Mouse (Mus musculus): ENCODE data around the gene Sppl2c. TPM values are rescaled to one million over a fixed set of nuclear protein-coding genes. Genes with fewer than 3 reads are reported as not detected.

Gene Sppl2c
- not detected for polyA plus RNA-seq (2014; fragmentation: Illumina TruSeq; extraction: RNeasy Lipid Tissue Mini Kit (QIAGEN cat#74804); ENCODE audit: insufficient read depth, low read depth, low replicate concordance)

DNA sequence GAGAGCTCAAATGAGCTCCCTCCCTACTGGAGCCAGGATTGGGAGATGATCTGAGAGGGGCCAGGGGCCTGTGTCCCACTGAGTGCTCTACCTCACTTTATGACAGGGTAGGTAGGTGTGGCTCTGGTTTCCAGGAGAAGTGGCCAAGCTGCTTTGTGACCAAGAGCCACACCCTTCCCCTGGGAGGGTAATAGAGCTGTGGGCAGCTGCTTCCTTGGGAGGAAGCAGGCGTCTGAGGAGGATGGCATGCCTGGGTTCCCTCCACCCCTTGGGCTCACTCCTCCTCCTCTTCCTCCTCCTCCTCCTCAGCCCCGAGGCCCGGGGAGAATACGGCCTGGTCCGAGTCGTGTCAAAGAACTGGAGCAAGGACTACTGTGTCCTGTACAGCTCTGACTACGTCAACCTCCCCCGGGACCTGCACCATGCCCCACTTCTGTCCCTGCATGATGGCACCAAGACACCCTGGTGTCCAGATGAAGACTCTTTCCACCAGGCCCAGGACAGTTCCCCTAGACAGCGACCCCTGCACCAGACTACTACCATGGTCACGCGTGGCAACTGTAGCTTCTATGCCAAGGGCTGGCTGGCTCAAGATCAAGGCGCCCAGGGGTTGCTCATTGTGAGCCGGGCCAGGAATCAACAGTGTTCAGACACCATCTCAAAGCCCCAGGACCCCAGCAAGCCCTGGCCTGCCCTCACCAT is at the start of gene Sppl2c:
TSS of gene Sppl2c (plus strand) at position 193 of the 702 bp plus-strand sequence.

DNA sequence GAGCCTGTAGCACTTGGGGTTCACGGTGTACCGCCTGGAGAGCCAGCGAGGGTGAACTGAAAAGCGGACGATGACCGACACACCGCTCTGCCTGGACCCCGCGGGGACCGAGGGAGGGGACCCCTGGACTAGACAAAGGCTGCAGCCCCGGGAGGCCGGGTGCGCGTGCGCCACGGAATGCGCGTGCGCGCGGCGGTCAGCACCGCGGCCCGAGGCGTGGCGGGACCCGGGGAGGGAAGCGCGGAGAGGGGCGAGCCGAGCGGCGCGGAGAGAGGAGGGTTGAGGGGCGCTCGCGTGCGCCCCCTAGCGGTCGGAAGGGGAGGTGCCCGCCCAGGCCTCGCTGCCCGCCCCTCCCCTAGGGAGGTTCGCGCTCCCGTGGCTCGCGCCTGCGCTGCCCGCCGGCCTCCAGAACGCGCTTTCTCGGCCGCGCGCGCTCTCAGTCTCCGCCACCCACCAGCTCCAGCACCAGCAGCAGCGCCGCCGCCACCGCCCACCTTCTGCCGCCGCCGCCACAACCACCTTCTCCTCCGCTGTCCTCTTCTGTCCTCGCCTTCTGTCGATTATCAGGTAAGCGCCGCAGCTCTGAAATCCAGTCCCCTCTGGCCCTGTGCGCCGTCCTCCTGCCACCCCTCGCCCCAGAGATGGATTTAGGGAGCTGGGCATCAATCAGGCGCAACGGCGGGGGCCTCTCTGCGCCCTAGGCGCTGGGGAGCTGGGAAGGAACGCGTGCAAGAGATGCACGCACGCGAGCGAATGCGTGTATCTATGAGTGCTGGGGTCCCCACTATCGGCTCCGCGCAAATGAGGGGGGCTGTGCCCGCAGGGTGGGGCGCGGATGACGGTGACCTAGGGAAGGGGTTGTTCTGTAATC is 45.1 kb downstream of the Sppl2c start, which contains the start of gene Mapt:
TSS of gene Mapt (plus strand) at position 350 of the 871 bp plus-strand sequence.

Other genes with a start within 250 kb of the Sppl2c start
- gene Nsf, start 232.3 kb upstream of the Sppl2c start, polyA plus RNA-seq (2014; fragmentation: Illumina TruSeq; extraction: RNeasy Lipid Tissue Mini Kit (QIAGEN cat#74804); ENCODE audit: insufficient read depth, low read depth, low replicate concordance): 12.5 TPM
- 40.7 TPM for gene Arf2, start 219.6 kb upstream of the Sppl2c start, polyA plus RNA-seq (2014; fragmentation: Illumina TruSeq; extraction: RNeasy Lipid Tissue Mini Kit (QIAGEN cat#74804); ENCODE audit: insufficient read depth, low read depth, low replicate concordance)
- gene Crhr1, start 53.5 kb upstream of the Sppl2c start, polyA plus RNA-seq (2014; fragmentation: Illumina TruSeq; extraction: RNeasy Lipid Tissue Mini Kit (QIAGEN cat#74804); ENCODE audit: insufficient read depth, low read depth, low replicate concordance): not detected
- 36.4 TPM for gene Mapt, start 45.1 kb downstream of the Sppl2c start, polyA plus RNA-seq (2014; fragmentation: Illumina TruSeq; extraction: RNeasy Lipid Tissue Mini Kit (QIAGEN cat#74804); ENCODE audit: insufficient read depth, low read depth, low replicate concordance)

Data from lung, adult 10 weeks (tissue).